Mouse (Mus musculus) C2C12 (cell line): ENCODE measurements at regions not wholly inside any gene's neighbourhood (a gene's known extent, or its start where the extent isn't known, plus 50 kb on each side); places are given as distances from the start of the nearest gene placed in this dataset.

Experiments used
- CEBPB ChIP-seq: IDR thresholded peaks from one replicate; pipeline ENCODE4 v1.6.1; 2011; ENCODE audit warnings: low read depth, mild to moderate bottlenecking, control low read depth, moderate library complexity
- CTCF ChIP-seq: IDR thresholded peaks from one replicate; pipeline ENCODE4 v1.5.1; 2011; ENCODE audit not compliant: control insufficient read depth, insufficient read depth, insufficient read length
- FOSL1 ChIP-seq: IDR thresholded peaks from one replicate; pipeline ENCODE4 v1.8.0; 2011; ENCODE audit warnings: mild to moderate bottlenecking, low read length; ENCODE audit not compliant: poor library complexity, insufficient read depth, severe bottlenecking
- MYOD1 ChIP-seq: IDR thresholded peaks from one replicate; pipeline ENCODE4 v1.6.1; 2011; ENCODE audit warnings: low read depth; ENCODE audit not compliant: control insufficient read depth, insufficient read length
- MYOG ChIP-seq: IDR thresholded peaks from one replicate; pipeline ENCODE4 v1.6.1; 2011; ENCODE audit not compliant: control insufficient read depth, insufficient read length; ENCODE audit errors: extremely low read depth
- USF1 ChIP-seq: IDR thresholded peaks from one replicate; pipeline ENCODE4 v1.6.1; 2011; ENCODE audit warnings: low read depth, mild to moderate bottlenecking, control low read depth, moderate library complexity

- TF ChIP-seq CTCF (no peak), FOSL1 (no peak), MYOG (no peak), MYOD1 (no peak), CEBPB (no peak), USF1 (no peak)
Observed at GRCm38 (mm10) chr1:61402339-61402738, 236.3 kb upstream of the Pard3b start.
